Mouse (Mus musculus): Measurements from ENCODE around the gene Nolc1. TPM values are rescaled to one million over a fixed set of nuclear protein-coding genes. Genes with fewer than 3 reads are reported as not detected.

Nolc1 gene
- polyA plus RNA-seq, 1 experiment from 2014 or later = 102 TPM

- 74% methylated on average over 10 of the region's 10 CpGs for WGBS
- no peak overlapping the region for H3K9ac ChIP-seq (ENCODE audit: low read depth, low read length)
- no peaks in the 10 kb centered on the region for H3K27me3 ChIP-seq (ENCODE audit: control insufficient read depth, insufficient read depth, low read length)
- H3K9me3 ChIP-seq (ENCODE audit: control insufficient read depth, low read length) = no peaks in the 10 kb centered on the region
- no peak overlapping the region; the same call in 1 of the 2 replicates for H3K27ac ChIP-seq (ENCODE audit: low read depth, low read length)
- H3K4me3 ChIP-seq (ENCODE audit: low read depth, low read length) = no peak overlapping the region
- ATAC-seq (ENCODE audit: low FRiP score) (no peak), DNase-seq (ENCODE audit: low spot score) (no peak)
- H3K4me1 ChIP-seq (replicated peaks; ENCODE audit: control insufficient read depth, insufficient read depth, low read length) = no peaks in the 10 kb centered on the region
- peaks cover 20% of the 10 kb centered on the region; the same call in 1 of the 2 replicates for H3K36me3 ChIP-seq (ENCODE audit: control insufficient read depth, insufficient read depth, low read length)
- H3K4me2 ChIP-seq (replicated peaks; ENCODE audit: low read depth, low read length) = no peak overlapping the region
These were observed 7.6 kb upstream of the Nolc1 start for GRCm38 (mm10) chr19:46068054-46068453.

GRCm38 (mm10) chr19:46073285-46073684 lies 2.4 kb upstream of the Nolc1 start:
- Histone ChIP-seq H3K9ac (ENCODE audit: low read depth, low read length) (no peak overlapping the region), H3K4me1 (replicated peaks; ENCODE audit: control insufficient read depth, insufficient read depth, low read length) (peaks cover 5% of the 10 kb centered on the region; the same call in 1 of the 2 replicates), H3K27me3 (ENCODE audit: control insufficient read depth, insufficient read depth, low read length) (no peaks in the 10 kb centered on the region), H3K36me3 (ENCODE audit: control insufficient read depth, insufficient read depth, low read length) (no peaks in the 10 kb centered on the region), H3K4me3 (ENCODE audit: low read depth, low read length) (no peak overlapping the region), H3K9me3 (ENCODE audit: control insufficient read depth, low read length) (no peaks in the 10 kb centered on the region), H3K27ac (ENCODE audit: low read depth, low read length) (no peak overlapping the region), H3K4me2 (replicated peaks; ENCODE audit: low read depth, low read length) (no peak overlapping the region)
- no peak for DNase-seq (ENCODE audit: low spot score)
- ATAC-seq (ENCODE audit: low FRiP score) = no peak
- WGBS = 90% methylated on average over 7 of the region's 7 CpGs

GRCm38 (mm10) chr19:46074266-46074665 lies 1.4 kb upstream of the Nolc1 start:
- Histone ChIP-seq H3K36me3 (ENCODE audit: control insufficient read depth, insufficient read depth, low read length) (no peaks in the 10 kb centered on the region; the same call in 1 of the 2 replicates), H3K27me3 (ENCODE audit: control insufficient read depth, insufficient read depth, low read length) (no peaks in the 10 kb centered on the region), H3K9ac (ENCODE audit: low read depth, low read length) (no peak overlapping the region), H3K9me3 (ENCODE audit: control insufficient read depth, low read length) (no peaks in the 10 kb centered on the region), H3K4me2 (replicated peaks; ENCODE audit: low read depth, low read length) (no peak overlapping the region), H3K4me3 (ENCODE audit: low read depth, low read length) (no peak overlapping the region), H3K4me1 (replicated peaks; ENCODE audit: control insufficient read depth, insufficient read depth, low read length) (peaks cover 5% of the 10 kb centered on the region; the same call in 1 of the 2 replicates), H3K27ac (ENCODE audit: low read depth, low read length) (no peak overlapping the region)
- WGBS = 91% methylated on average over 5 of the region's 5 CpGs
- DNase-seq (ENCODE audit: low spot score) (no peak), ATAC-seq (ENCODE audit: low FRiP score) (no peak)

GRCm38 (mm10) chr19:46078535-46078934 lies 2.9 kb downstream of the Nolc1 start:
- no peak for ATAC-seq (ENCODE audit: low FRiP score)
- H3K4me3 ChIP-seq (ENCODE audit: low read depth, low read length) = no peak overlapping the region
- H3K4me1 ChIP-seq (replicated peaks; ENCODE audit: control insufficient read depth, insufficient read depth, low read length) = peaks cover 5% of the 10 kb centered on the region; the same call in 1 of the 2 replicates
- H3K36me3 ChIP-seq (ENCODE audit: control insufficient read depth, insufficient read depth, low read length) = peaks cover 18% of the 10 kb centered on the region
- H3K9ac ChIP-seq (ENCODE audit: low read depth, low read length) = no peak overlapping the region
- no peak overlapping the region for H3K4me2 ChIP-seq (replicated peaks; ENCODE audit: low read depth, low read length)
- H3K27me3 ChIP-seq (ENCODE audit: control insufficient read depth, insufficient read depth, low read length) = no peaks in the 10 kb centered on the region
- H3K27ac ChIP-seq (ENCODE audit: low read depth, low read length) = no peak overlapping the region
- H3K9me3 ChIP-seq (ENCODE audit: control insufficient read depth, low read length) = no peaks in the 10 kb centered on the region
- WGBS = 72% methylated on average over 3 of the region's 3 CpGs
- DNase-seq (ENCODE audit: low spot score) = no peak

- Histone ChIP-seq H3K9ac (ENCODE audit: low read depth, low read length) (no peak overlapping the region), H3K4me1 (replicated peaks; ENCODE audit: control insufficient read depth, insufficient read depth, low read length) (no peaks in the 10 kb centered on the region), H3K4me3 (ENCODE audit: low read depth, low read length) (no peak overlapping the region), H3K36me3 (ENCODE audit: control insufficient read depth, insufficient read depth, low read length) (peaks cover 15% of the 10 kb centered on the region), H3K9me3 (ENCODE audit: control insufficient read depth, low read length) (no peaks in the 10 kb centered on the region), H3K27me3 (ENCODE audit: control insufficient read depth, insufficient read depth, low read length) (no peaks in the 10 kb centered on the region), H3K4me2 (replicated peaks; ENCODE audit: low read depth, low read length) (no peak overlapping the region), H3K27ac (ENCODE audit: low read depth, low read length) (no peak overlapping the region)
- no peak for DNase-seq (ENCODE audit: low spot score)
- ATAC-seq (ENCODE audit: low FRiP score) = no peak
- 96% methylated on average over 8 of the region's 8 CpGs for WGBS
These were observed 9.5 kb downstream of the Nolc1 start for GRCm38 (mm10) chr19:46085185-46085584.

- DNase-seq (ENCODE audit: low spot score) (peak; percentile 73), ATAC-seq (ENCODE audit: low FRiP score) (no peak)
- Histone ChIP-seq H3K27ac (ENCODE audit: low read depth, low read length) (no peak overlapping the region), H3K9me3 (ENCODE audit: control insufficient read depth, low read length) (no peaks in the 10 kb centered on the region), H3K4me2 (replicated peaks; ENCODE audit: low read depth, low read length) (no peak overlapping the region), H3K4me1 (replicated peaks; ENCODE audit: control insufficient read depth, insufficient read depth, low read length) (no peaks in the 10 kb centered on the region), H3K4me3 (ENCODE audit: low read depth, low read length) (no peak overlapping the region), H3K27me3 (ENCODE audit: control insufficient read depth, insufficient read depth, low read length) (no peaks in the 10 kb centered on the region), H3K36me3 (ENCODE audit: control insufficient read depth, insufficient read depth, low read length) (peaks cover 7% of the 10 kb centered on the region), H3K9ac (ENCODE audit: low read depth, low read length) (no peak overlapping the region)
- WGBS = 53% methylated on average over 3 of the region's 3 CpGs
These were observed 10.7 kb downstream of the Nolc1 start for GRCm38 (mm10) chr19:46086337-46086736.

- 90% methylated on average over 7 of the region's 7 CpGs for WGBS
These were observed 12.2 kb downstream of the Nolc1 start for GRCm38 (mm10) chr19:46087871-46088270.

GRCm38 (mm10) chr19:46091641-46092040 lies 16.0 kb downstream of the Nolc1 start:
- H3K27ac ChIP-seq (ENCODE audit: low read depth, low read length) = no peak overlapping the region
- no peak overlapping the region for H3K9ac ChIP-seq (ENCODE audit: low read depth, low read length)
- H3K27me3 ChIP-seq (ENCODE audit: control insufficient read depth, insufficient read depth, low read length) = no peaks in the 10 kb centered on the region
- no peak overlapping the region for H3K4me2 ChIP-seq (replicated peaks; ENCODE audit: low read depth, low read length)
- WGBS = 92% methylated on average over 4 of the region's 4 CpGs
- H3K36me3 ChIP-seq (ENCODE audit: control insufficient read depth, insufficient read depth, low read length) = no peaks in the 10 kb centered on the region
- DNase-seq (ENCODE audit: low spot score) = no peak
- no peaks in the 10 kb centered on the region for H3K4me1 ChIP-seq (replicated peaks; ENCODE audit: control insufficient read depth, insufficient read depth, low read length)
- ATAC-seq (ENCODE audit: low FRiP score) = no peak
- no peak overlapping the region for H3K4me3 ChIP-seq (ENCODE audit: low read depth, low read length)
- H3K9me3 ChIP-seq (ENCODE audit: control insufficient read depth, low read length) = no peaks in the 10 kb centered on the region

More at GRCm38 (mm10) chr19:46087871-46088270, 12.2 kb downstream of the Nolc1 start:
- H3K4me3 ChIP-seq (ENCODE audit: low read depth, low read length) = no peak overlapping the region
- no peak for DNase-seq (ENCODE audit: low spot score)
- no peak overlapping the region for H3K4me2 ChIP-seq (replicated peaks; ENCODE audit: low read depth, low read length)
- H3K4me1 ChIP-seq (replicated peaks; ENCODE audit: control insufficient read depth, insufficient read depth, low read length) = no peaks in the 10 kb centered on the region
- no peak overlapping the region for H3K27ac ChIP-seq (ENCODE audit: low read depth, low read length)
- H3K9me3 ChIP-seq (ENCODE audit: control insufficient read depth, low read length) = no peaks in the 10 kb centered on the region
- ATAC-seq (ENCODE audit: low FRiP score) = no peak
- H3K36me3 ChIP-seq (ENCODE audit: control insufficient read depth, insufficient read depth, low read length) = peaks cover 5% of the 10 kb centered on the region; the same call in 1 of the 2 replicates
- no peak overlapping the region for H3K9ac ChIP-seq (ENCODE audit: low read depth, low read length)
- no peaks in the 10 kb centered on the region for H3K27me3 ChIP-seq (ENCODE audit: control insufficient read depth, insufficient read depth, low read length)

- Histone ChIP-seq H3K9ac (ENCODE audit: low read depth, low read length) (no peak overlapping the region), H3K4me3 (ENCODE audit: low read depth, low read length) (no peak overlapping the region), H3K36me3 (ENCODE audit: control insufficient read depth, insufficient read depth, low read length) (no peaks in the 10 kb centered on the region), H3K27me3 (ENCODE audit: control insufficient read depth, insufficient read depth, low read length) (no peaks in the 10 kb centered on the region), H3K27ac (ENCODE audit: low read depth, low read length) (no peak overlapping the region), H3K9me3 (ENCODE audit: control insufficient read depth, low read length) (no peaks in the 10 kb centered on the region), H3K4me1 (replicated peaks; ENCODE audit: control insufficient read depth, insufficient read depth, low read length) (no peaks in the 10 kb centered on the region), H3K4me2 (replicated peaks; ENCODE audit: low read depth, low read length) (no peak overlapping the region)
- 95% methylated on average over 2 of the region's 2 CpGs for WGBS
- ATAC-seq (ENCODE audit: low FRiP score) (no peak), DNase-seq (ENCODE audit: low spot score) (no peak)
These were observed 18.5 kb downstream of the Nolc1 start for GRCm38 (mm10) chr19:46094144-46094543.

Measured in hindbrain, embryonic 11.5 days (tissue).